Mouse (Mus musculus) limb, embryonic 10.5 days (tissue): ENCODE data around the gene Tbck. TPM values are rescaled to one million over a fixed set of nuclear protein-coding genes. Genes with fewer than 3 reads are reported as not detected.

ENCODE experiments used
- DNase-seq: peaks from one replicate; pipeline ENCODE4 v3.0.0-alpha.2; 2017; ENCODE audit warnings: low spot score
- H3K27ac ChIP-seq: fragments of 300-500 bp; sonication (generic); 2 replicates; pipeline ENCODE4 v1.5.1; 2016; ENCODE audit warnings: mild to moderate bottlenecking
- H3K27me3 ChIP-seq: fragments of 300-500 bp; sonication (generic); 2 replicates; pipeline ENCODE4 v1.6.1; 2016; ENCODE audit warnings: low read depth, mild to moderate bottlenecking; ENCODE audit not compliant: poor library complexity, severe bottlenecking
- H3K36me3 ChIP-seq: fragments of 300-500 bp; sonication (generic); 2 replicates; pipeline ENCODE4 v1.6.1; 2016; ENCODE audit warnings: mild to moderate bottlenecking, moderate library complexity
- H3K4me1 ChIP-seq: fragments of 300-500 bp; sonication (generic); 2 replicates; pipeline ENCODE4 v1.6.1; 2016
- H3K4me3 ChIP-seq: fragments of 300-500 bp; sonication (generic); 2 replicates; pipeline ENCODE4 v1.5.1; 2016; ENCODE audit warnings: mild to moderate bottlenecking, moderate library complexity
- H3K9me3 ChIP-seq: fragments of 300-500 bp; sonication (generic); replicated peaks from 2 replicates; pipeline ENCODE4 v1.6.1; 2016; ENCODE audit warnings: mild to moderate bottlenecking
- WGBS: fragments of 180-500 bp; shearing (Covaris S2); methylation state at CpG from one replicate; pipeline ENCODE4 v1.1.7; 2016; 5-methylcytosine and 5-hydroxymethylcytosine counted together
- polyA plus RNA-seq: library from polyadenylated mRNA; unstranded; fragments of >200 nt; fragmentation: Nextera tagmentation; extraction: Ambion mirVana; gene quantifications from 2 replicates; pipeline ENCODE4 v1.2.1, GENCODE M21; 2016

Gene Tbck
- 17.0 and 23.1 TPM in 2 replicates for polyA plus RNA-seq

GRCm38 (mm10) chr3:132683447-132684230 is at the start of gene Tbck:
TSS of gene Tbck (plus strand) at chr3:132684144.
- WGBS: under 1% methylated on average over 42 of the region's 42 CpGs
- H3K27ac ChIP-seq: peak within 1 kb of the TSS; percentile 100
- H3K4me3 ChIP-seq: peak within 1 kb of the TSS; percentile 85
- H3K36me3 ChIP-seq: peaks cover 10% of the 10 kb centered on the region
- H3K9me3 ChIP-seq: no peaks in the 10 kb centered on the region
- peak; percentile 95 for DNase-seq
- H3K27me3 ChIP-seq: no peaks in the 10 kb centered on the region
- H3K4me1 ChIP-seq: peaks cover 15% of the 10 kb centered on the region

- H3K36me3 ChIP-seq: no peaks in the 10 kb centered on the region
- H3K27me3 ChIP-seq: no peaks in the 10 kb centered on the region
- DNase-seq: no peak
- no peaks in the 10 kb centered on the region for H3K9me3 ChIP-seq
- WGBS: 87% methylated on average over 3 of the region's 3 CpGs
- no peaks in the 10 kb centered on the region for H3K4me1 ChIP-seq
- no peak overlapping the region for H3K4me3 ChIP-seq
- no peak overlapping the region for H3K27ac ChIP-seq
Observed at GRCm38 (mm10) chr3:132637080-132637479, 46.9 kb upstream of the Tbck start.

GRCm38 (mm10) chr3:132644071-132644470 is 39.9 kb upstream of the Tbck start:
- 88% methylated on average over 4 of the region's 4 CpGs for WGBS
- no peaks in the 10 kb centered on the region for H3K36me3 ChIP-seq

GRCm38 (mm10) chr3:132646814-132647213 is 37.1 kb upstream of the Tbck start:
- no peak overlapping the region for H3K4me3 ChIP-seq
- 67% methylated on average over 1 of the region's 1 CpGs for WGBS
- DNase-seq: no peak
- no peaks in the 10 kb centered on the region for H3K9me3 ChIP-seq
- no peaks in the 10 kb centered on the region for H3K4me1 ChIP-seq
- H3K36me3 ChIP-seq: no peaks in the 10 kb centered on the region
- H3K27ac ChIP-seq: no peak overlapping the region
- H3K27me3 ChIP-seq: no peaks in the 10 kb centered on the region

More at GRCm38 (mm10) chr3:132644071-132644470, 39.9 kb upstream of the Tbck start:
- H3K27me3 ChIP-seq: no peaks in the 10 kb centered on the region
- H3K27ac ChIP-seq: no peak overlapping the region
- DNase-seq: no peak
- no peaks in the 10 kb centered on the region for H3K4me1 ChIP-seq
- no peak overlapping the region for H3K4me3 ChIP-seq
- no peaks in the 10 kb centered on the region for H3K9me3 ChIP-seq

GRCm38 (mm10) chr3:132649368-132649767 is 34.6 kb upstream of the Tbck start:
- Histone ChIP-seq H3K27ac (no peak overlapping the region), H3K36me3 (no peaks in the 10 kb centered on the region)
- 91% methylated on average over 7 of the region's 7 CpGs for WGBS

GRCm38 (mm10) chr3:132650191-132650590 is 33.8 kb upstream of the Tbck start:
- Histone ChIP-seq H3K36me3 (no peaks in the 10 kb centered on the region; the same call in 1 of the 2 replicates), H3K4me1 (no peaks in the 10 kb centered on the region), H3K27me3 (no peaks in the 10 kb centered on the region), H3K4me3 (no peak overlapping the region), H3K27ac (no peak overlapping the region), H3K9me3 (no peaks in the 10 kb centered on the region)
- DNase-seq: no peak
- WGBS: 90% methylated on average over 5 of the region's 5 CpGs

More at GRCm38 (mm10) chr3:132649368-132649767, 34.6 kb upstream of the Tbck start:
- Histone ChIP-seq H3K9me3 (no peaks in the 10 kb centered on the region), H3K4me3 (no peak overlapping the region), H3K27me3 (no peaks in the 10 kb centered on the region), H3K4me1 (no peaks in the 10 kb centered on the region)
- DNase-seq: no peak

- 89% methylated on average over 3 of the region's 3 CpGs for WGBS
- no peaks in the 10 kb centered on the region for H3K9me3 ChIP-seq
- no peaks in the 10 kb centered on the region for H3K4me1 ChIP-seq
- H3K27ac ChIP-seq: no peak overlapping the region
- no peak for DNase-seq
- no peak overlapping the region for H3K4me3 ChIP-seq
- H3K36me3 ChIP-seq: no peaks in the 10 kb centered on the region; the same call in 1 of the 2 replicates
- no peaks in the 10 kb centered on the region for H3K27me3 ChIP-seq
Observed at GRCm38 (mm10) chr3:132651776-132652175, 32.2 kb upstream of the Tbck start.

GRCm38 (mm10) chr3:132653959-132654358 is 30.0 kb upstream of the Tbck start:
- 88% methylated on average over 7 of the region's 7 CpGs for WGBS
- no peak for DNase-seq

GRCm38 (mm10) chr3:132655955-132656354 is 28.0 kb upstream of the Tbck start:
- H3K27ac ChIP-seq: no peak overlapping the region
- WGBS: 94% methylated on average over 2 of the region's 2 CpGs
- peaks cover 26% of the 10 kb centered on the region for H3K36me3 ChIP-seq
- DNase-seq: no peak
- no peaks in the 10 kb centered on the region for H3K27me3 ChIP-seq
- no peak overlapping the region for H3K4me3 ChIP-seq
- no peaks in the 10 kb centered on the region for H3K9me3 ChIP-seq
- H3K4me1 ChIP-seq: no peaks in the 10 kb centered on the region

More at GRCm38 (mm10) chr3:132653959-132654358, 30.0 kb upstream of the Tbck start:
- Histone ChIP-seq H3K36me3 (peaks cover 7% of the 10 kb centered on the region), H3K9me3 (no peaks in the 10 kb centered on the region), H3K4me1 (no peaks in the 10 kb centered on the region), H3K27me3 (no peaks in the 10 kb centered on the region), H3K4me3 (no peak overlapping the region), H3K27ac (no peak overlapping the region)

GRCm38 (mm10) chr3:132677494-132677893 is 6.5 kb upstream of the Tbck start:
- no peak for DNase-seq
- H3K27me3 ChIP-seq: no peaks in the 10 kb centered on the region
- H3K9me3 ChIP-seq: no peaks in the 10 kb centered on the region
- H3K27ac ChIP-seq: no peak overlapping the region
- H3K36me3 ChIP-seq: peaks cover 37% of the 10 kb centered on the region
- no peak overlapping the region for H3K4me3 ChIP-seq
- 84% methylated on average over 2 of the region's 2 CpGs for WGBS
- peaks cover 2% of the 10 kb centered on the region for H3K4me1 ChIP-seq

GRCm38 (mm10) chr3:132684231-132684928 is 436 bp downstream of the Tbck start, which contains the start of gene Aimp1:
TSS of gene Aimp1 (minus strand) at chr3:132684370.
- Histone ChIP-seq H3K9me3 (no peaks in the 10 kb centered on the region), H3K27me3 (no peaks in the 10 kb centered on the region), H3K36me3 (peaks cover 13% of the 10 kb centered on the region), H3K4me1 (peaks cover 15% of the 10 kb centered on the region), H3K27ac (peak within 1 kb of the TSS; percentile 100), H3K4me3 (peak within 1 kb of the TSS; percentile 85)
- 3% methylated on average over 27 of the region's 27 CpGs for WGBS
- no peak for DNase-seq

GRCm38 (mm10) chr3:132701368-132701767 is 17.4 kb downstream of the Tbck start:
- Histone ChIP-seq H3K4me3 (no peak overlapping the region), H3K9me3 (no peaks in the 10 kb centered on the region), H3K27ac (no peak overlapping the region), H3K36me3 (0 out of 2 replicates have a peak, but pooled peaks cover 2% of the 10 kb centered on the region), H3K27me3 (no peaks in the 10 kb centered on the region), H3K4me1 (no peaks in the 10 kb centered on the region)
- no peak for DNase-seq
- WGBS: 86% methylated on average over 3 of the region's 3 CpGs

- Histone ChIP-seq H3K27ac (no peak overlapping the region), H3K36me3 (no peaks in the 10 kb centered on the region), H3K9me3 (no peaks in the 10 kb centered on the region), H3K27me3 (no peaks in the 10 kb centered on the region), H3K4me3 (no peak overlapping the region), H3K4me1 (no peaks in the 10 kb centered on the region)
- WGBS: 83% methylated on average over 3 of the region's 3 CpGs
- DNase-seq: no peak
Observed at GRCm38 (mm10) chr3:132704216-132704615, 20.3 kb downstream of the Tbck start.
